Mouse (Mus musculus): ENCODE data around the gene Hist1h2bg.

- TF ChIP-seq CTCF (IDR thresholded peaks at IDR 0.05; ENCODE audit: low read depth): no peak
- TF ChIP-seq EP300 (IDR thresholded peaks at IDR 0.05; ENCODE audit: low read depth): no peak
Observed at GRCm38 (mm10) chr13:23530181-23530900, 40.9 kb upstream of the Hist1h2bg start.

All from heart, postnatal 0 days (tissue).